Mouse (Mus musculus) spleen, adult 2 months (tissue): ENCODE data around the gene Atp1a1. TPM values are rescaled to one million over a fixed set of nuclear protein-coding genes. Genes with fewer than 3 reads are reported as not detected.

Experiments used
- DNase-seq, 2 experiments: peaks; one replicate each; pipeline versions ENCODE4 v3.0.0 to v3.0.0-alpha.2; 2012 to 2021; ENCODE audit warnings: low spot score in 2 of 2, low read depth in 1 of 2
- H3K27ac ChIP-seq: fragments of 200-500 bp; 2 replicates; pipeline ENCODE4 v1.5.1; 2012; ENCODE audit warnings: low read length, inconsistent platforms; ENCODE audit not compliant: insufficient read depth
- H3K27me3 ChIP-seq: fragments of 200-500 bp; 2 replicates; pipeline ENCODE4 v1.6.1; 2012; ENCODE audit warnings: mild to moderate bottlenecking, moderate library complexity, low read length, inconsistent platforms; ENCODE audit not compliant: control insufficient read depth, insufficient read depth
- H3K36me3 ChIP-seq: fragments of 200-500 bp; 2 replicates; pipeline ENCODE4 v1.6.1; 2012; ENCODE audit warnings: mild to moderate bottlenecking, low read length, inconsistent platforms; ENCODE audit not compliant: control insufficient read depth, insufficient read depth
- H3K4me1 ChIP-seq: fragments of 200-500 bp; 2 replicates; pipeline ENCODE4 v1.6.1; 2011; ENCODE audit warnings: inconsistent platforms; ENCODE audit not compliant: control insufficient read depth, insufficient read depth, insufficient read length
- H3K4me3 ChIP-seq: fragments of 200-500 bp; 2 replicates; pipeline ENCODE4 v1.5.1; 2011; ENCODE audit warnings: mild to moderate bottlenecking, inconsistent platforms; ENCODE audit not compliant: insufficient read depth, insufficient read length; ENCODE audit errors: extremely low read depth
- CTCF ChIP-seq: fragments of 200-500 bp; IDR thresholded peaks from 2 replicates; pipeline ENCODE4 v1.5.1; 2011; ENCODE audit warnings: mild to moderate bottlenecking, inconsistent platforms; ENCODE audit not compliant: insufficient read depth, insufficient read length, insufficient replicate concordance; ENCODE audit errors: extremely low read depth
- POLR2A ChIP-seq: fragments of 200-500 bp; IDR thresholded peaks from 2 replicates; pipeline ENCODE4 v1.6.1; 2011; ENCODE audit warnings: low read depth, low read length, inconsistent platforms
- WGBS: fragments of 180-500 bp; shearing (Covaris S2); methylation state at CpG from one replicate; pipeline ENCODE4 v1.1.7; 2018; 5-methylcytosine and 5-hydroxymethylcytosine counted together
- polyA plus RNA-seq: library from polyadenylated mRNA; depleted of rRNA; stranded (reverse); fragments of >200 nt; gene quantifications from 2 replicates; pipeline ENCODE4 v1.2.3, GENCODE M21; 2012; rRNA removed

Atp1a1 gene
- polyA plus RNA-seq: 91.4 and 103 TPM in 2 replicates

DNA sequence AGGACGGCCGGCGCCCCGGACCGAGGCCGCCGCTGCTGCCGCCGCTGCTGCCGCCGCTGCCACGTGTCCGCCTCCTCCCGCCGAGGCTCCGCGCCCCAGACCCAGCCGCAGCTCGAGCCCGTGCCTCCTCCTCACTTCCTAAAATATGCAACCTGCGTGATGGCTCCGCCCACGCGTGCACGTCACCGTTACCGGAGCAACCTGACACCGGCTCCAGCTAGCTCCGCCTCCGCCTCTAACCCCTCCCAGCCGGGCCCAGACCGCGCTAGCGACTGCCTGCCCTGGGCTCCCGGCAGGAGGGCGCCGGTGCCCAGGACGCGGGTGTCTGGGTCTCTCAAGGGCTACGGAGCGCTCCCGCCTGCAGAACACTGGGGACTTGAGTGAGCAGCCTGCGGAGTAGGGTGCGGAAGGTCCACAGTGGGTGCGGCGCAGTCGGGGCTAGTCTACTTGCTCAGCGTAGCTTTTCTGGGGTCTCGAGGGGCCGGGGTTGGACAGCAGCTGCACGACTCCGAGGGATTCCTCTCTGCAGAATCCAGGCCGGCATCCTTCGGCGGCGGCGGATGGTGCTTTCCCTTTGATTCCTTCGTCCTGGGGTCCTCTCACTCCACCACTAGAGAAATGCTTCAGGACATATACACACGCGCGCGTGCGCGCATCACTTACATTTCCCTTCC lies at the start of gene Atp1a1:
Gene Atp1a1, minus strand, starts transcription at position 135 of the 674 bp plus-strand sequence.
- under 1% methylated on average over 59 of the region's 64 CpGs for WGBS
- Histone ChIP-seq H3K4me3 (peak within 1 kb of the TSS; percentile 82), H3K27me3 (no peaks in the 10 kb centered on the region; the same call in 1 of the 2 replicates), H3K27ac (peak within 1 kb of the TSS; percentile 95), H3K36me3 (no peaks in the 10 kb centered on the region), H3K4me1 (peaks cover 7% of the 10 kb centered on the region)
- TF ChIP-seq POLR2A: peak; percentile 97
- no peak for TF ChIP-seq CTCF
- DNase-seq: peak; percentile 94 to 99

DNA sequence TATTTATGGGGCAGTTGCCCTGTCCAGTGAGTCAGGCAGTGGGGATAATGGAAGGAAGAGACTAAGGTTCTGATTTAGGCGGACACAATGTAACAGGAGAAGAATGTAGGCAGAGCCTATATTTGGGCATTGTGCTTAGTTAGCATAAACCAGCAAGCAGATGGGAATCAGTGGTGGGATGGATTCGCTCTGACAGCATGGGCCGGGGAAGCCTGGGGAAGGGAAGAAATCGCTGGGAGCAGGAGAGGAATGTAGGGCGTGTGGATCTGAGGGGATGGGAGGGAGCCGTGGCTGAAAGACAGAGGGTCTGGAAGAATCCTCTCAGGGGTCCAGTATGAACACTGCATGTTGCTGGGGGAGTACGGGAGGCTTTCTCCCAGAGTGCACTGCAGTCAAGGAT lies 49.0 kb upstream of the Atp1a1 start:
- 90% methylated on average over 7 of the region's 7 CpGs for WGBS
- Histone ChIP-seq H3K27me3 (no peaks in the 10 kb centered on the region), H3K36me3 (no peaks in the 10 kb centered on the region), H3K27ac (no peak overlapping the region), H3K4me1 (no peaks in the 10 kb centered on the region), H3K4me3 (no peak overlapping the region)
- DNase-seq: no peak
- no peak for TF ChIP-seq CTCF
- TF ChIP-seq POLR2A: no peak

DNA sequence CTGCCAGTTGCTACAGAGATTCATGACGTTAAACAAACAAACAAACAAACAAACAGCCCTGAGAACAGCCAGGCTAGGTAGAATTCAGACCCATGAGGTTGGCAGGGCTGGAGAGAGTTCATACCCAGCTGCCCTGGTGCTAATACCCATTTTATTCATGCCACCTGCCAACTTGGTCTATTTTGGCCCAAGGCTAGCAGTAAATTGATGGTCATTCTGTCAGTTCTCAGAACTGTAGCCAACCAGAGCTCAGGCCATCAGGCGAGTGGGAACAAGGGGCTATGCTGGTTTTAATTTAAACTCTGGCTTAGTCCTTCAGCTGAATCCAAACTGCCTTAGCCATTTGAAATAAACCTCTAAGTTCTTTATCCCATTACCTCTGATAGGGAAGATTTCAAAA lies 48.5 kb upstream of the Atp1a1 start:
- WGBS: 87% methylated on average over 2 of the region's 2 CpGs
- Histone ChIP-seq H3K4me3 (no peak overlapping the region), H3K36me3 (no peaks in the 10 kb centered on the region), H3K4me1 (no peaks in the 10 kb centered on the region), H3K27ac (no peak overlapping the region), H3K27me3 (no peaks in the 10 kb centered on the region)
- DNase-seq: no peak
- TF ChIP-seq CTCF (no peak), POLR2A (no peak)

DNA sequence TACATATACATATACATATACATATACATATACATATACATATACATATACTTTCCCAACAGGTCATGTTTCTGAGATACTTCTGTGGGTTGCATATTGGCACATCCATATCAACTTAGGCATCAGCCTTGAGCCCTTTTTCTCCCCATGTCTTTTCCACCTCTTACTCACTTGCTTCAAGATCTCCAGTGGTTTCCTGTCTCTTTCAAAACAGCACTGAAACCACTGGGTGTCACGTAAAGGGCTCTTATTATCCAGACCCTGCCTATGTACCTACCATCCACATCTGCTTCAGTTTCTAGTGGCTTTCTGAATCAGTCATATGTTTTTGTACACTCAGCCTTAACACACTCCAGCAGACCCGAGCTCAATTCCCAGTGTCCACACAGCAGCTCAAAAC lies 45.8 kb upstream of the Atp1a1 start:
- H3K4me3 ChIP-seq: no peak overlapping the region
- H3K4me1 ChIP-seq: no peaks in the 10 kb centered on the region
- 42% methylated on average over 2 of the region's 2 CpGs for WGBS
- no peak for TF ChIP-seq CTCF
- TF ChIP-seq POLR2A: no peak
- no peak overlapping the region for H3K27ac ChIP-seq
- H3K36me3 ChIP-seq: no peaks in the 10 kb centered on the region
- DNase-seq: no peak
- H3K27me3 ChIP-seq: no peaks in the 10 kb centered on the region

DNA sequence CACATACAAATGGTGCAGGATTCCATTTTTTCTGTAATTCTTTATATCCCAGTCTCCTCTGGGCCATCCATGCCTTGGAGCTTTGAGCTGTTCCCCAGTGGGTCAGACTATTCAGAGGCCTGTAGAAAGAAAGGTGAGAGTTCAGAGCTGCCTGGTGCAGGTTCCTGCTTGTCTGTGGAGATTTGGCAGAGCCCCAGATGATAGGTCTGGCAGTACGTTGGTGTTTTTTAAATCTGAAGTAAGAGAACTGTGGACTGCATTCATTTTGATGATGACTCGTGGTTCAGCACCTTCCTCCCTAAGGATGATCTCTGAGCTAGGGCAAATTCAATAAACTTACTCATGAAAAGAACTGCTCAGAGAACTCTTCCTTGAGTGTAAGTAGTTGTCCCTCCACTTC lies 44.8 kb upstream of the Atp1a1 start:
- 57% methylated on average over 2 of the region's 2 CpGs for WGBS
- H3K36me3 ChIP-seq: no peaks in the 10 kb centered on the region
- no peaks in the 10 kb centered on the region for H3K27me3 ChIP-seq
- H3K4me1 ChIP-seq: no peaks in the 10 kb centered on the region
- no peak for DNase-seq
- H3K4me3 ChIP-seq: no peak overlapping the region
- TF ChIP-seq POLR2A: no peak
- TF ChIP-seq CTCF: no peak
- H3K27ac ChIP-seq: no peak overlapping the region

DNA sequence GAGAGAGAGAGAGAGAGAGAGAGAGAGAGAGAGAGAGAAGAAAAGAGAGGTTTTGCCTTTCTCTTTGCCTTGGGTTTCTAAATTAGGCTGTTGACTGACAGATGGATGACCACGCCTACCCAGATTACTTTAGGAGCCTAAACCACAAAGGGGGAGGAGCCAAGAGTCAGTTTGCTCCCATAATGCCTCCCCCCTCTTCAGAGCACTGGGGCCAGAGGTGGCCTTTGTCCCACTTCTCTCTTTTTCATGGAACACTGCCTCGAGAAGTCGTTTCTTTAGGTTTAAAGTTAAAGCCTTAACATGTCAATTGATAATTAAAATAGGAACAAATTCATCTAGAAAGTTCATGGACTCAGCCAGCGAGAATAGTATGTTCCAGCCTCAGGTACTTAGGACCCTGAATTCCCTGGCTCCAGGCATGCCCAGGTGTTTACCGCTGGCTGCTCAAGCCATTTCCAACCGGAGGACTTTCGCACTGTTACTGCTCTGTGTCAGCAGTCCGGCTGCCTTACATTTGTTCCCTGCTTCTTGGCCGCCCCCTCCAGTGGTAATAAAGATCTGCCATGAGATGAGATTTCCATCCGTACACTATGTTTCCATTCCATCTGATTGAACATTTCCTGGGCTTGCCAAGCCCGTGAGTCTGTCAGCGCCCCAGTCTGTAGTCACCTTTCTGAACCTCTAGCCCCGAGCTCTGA lies 43.8 kb upstream of the Atp1a1 start:
- no peak overlapping the region for H3K4me3 ChIP-seq
- no peaks in the 10 kb centered on the region for H3K27me3 ChIP-seq
- H3K4me1 ChIP-seq: no peaks in the 10 kb centered on the region
- H3K27ac ChIP-seq: no peak overlapping the region
- DNase-seq: no peak
- TF ChIP-seq CTCF: no peak
- TF ChIP-seq POLR2A: no peak
- no peaks in the 10 kb centered on the region for H3K36me3 ChIP-seq
- 70% methylated on average over 13 of the region's 13 CpGs for WGBS

DNA sequence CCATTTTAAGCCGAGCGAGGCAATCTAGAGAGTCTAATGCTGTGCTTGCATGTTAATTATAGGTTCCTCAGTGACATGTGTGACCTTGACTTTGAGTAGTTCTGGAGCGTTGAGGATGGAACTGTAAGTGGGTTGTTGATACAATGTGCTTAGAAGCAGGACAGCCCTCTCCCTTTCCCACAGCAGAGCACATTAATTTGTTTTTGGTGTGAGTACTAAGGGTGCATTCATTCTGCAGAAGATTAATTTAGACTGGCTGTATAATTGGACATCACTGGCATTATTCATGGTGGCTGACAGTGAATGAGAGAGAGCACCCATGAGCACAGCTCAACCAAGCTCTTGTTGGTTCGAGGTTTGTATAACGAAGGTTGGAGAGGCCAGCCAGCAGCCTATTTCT lies 42.3 kb upstream of the Atp1a1 start:
- Histone ChIP-seq H3K36me3 (no peaks in the 10 kb centered on the region), H3K27me3 (no peaks in the 10 kb centered on the region), H3K27ac (no peak overlapping the region), H3K4me3 (no peak overlapping the region), H3K4me1 (no peaks in the 10 kb centered on the region)
- 91% methylated on average over 5 of the region's 5 CpGs for WGBS
- TF ChIP-seq CTCF (no peak), POLR2A (no peak)
- no peak for DNase-seq
